Mouse (Mus musculus) heart, postnatal 25 days (tissue): ENCODE results near the gene Vwa1. TPM values are rescaled to one million over a fixed set of nuclear protein-coding genes. Genes with fewer than 3 reads are reported as not detected.

Experiments used
- microRNA-seq: library from miRNA; unstranded; fragments of <30 nt; microRNA quantifications from one replicate; pipeline ENCODE4 v1.2.0, GENCODE M21; 2022
- total RNA-seq, 2 experiments: library from RNA; stranded (reverse); gene quantifications; 2 replicates each; pipeline ENCODE4 v1.2.3; 2021

The Vwa1 gene
- total RNA-seq, 2 experiments from 2014 or later: 7.9 to 9.4 TPM

Small RNA genes lying within 50 kb of the gene (microRNA-seq; reads per million reads assigned to microRNA genes)
- gene Gm27743: not detected

Other genes starting within 250 kb of the Vwa1 start
- gene Nadk, start 212.3 kb downstream of the Vwa1 start, total RNA-seq: 10 to 100 TPM; 36.6 to 37.3 TPM
- 1 to 10 TPM; 7.8 to 7.9 TPM for gene Slc35e2, start 173.3 kb downstream of the Vwa1 start, total RNA-seq
- 10 to 100 TPM; 29.2 to 30.3 TPM for gene Cdk11b, start 149.8 kb downstream of the Vwa1 start, total RNA-seq
- gene Gm10563, start 129.3 kb downstream of the Vwa1 start, total RNA-seq: not detected
- 1 to 10 TPM; 8.5 to 8.6 TPM for gene Mmp23, start 121.3 kb downstream of the Vwa1 start, total RNA-seq
- gene Mib2, start 105.5 kb downstream of the Vwa1 start, total RNA-seq: 10 to 100 TPM; 23.0 to 28.0 TPM
- gene Fndc10, start 80.4 kb downstream of the Vwa1 start, total RNA-seq: 1 to 10 TPM; 1.2 TPM
- 10 to 100 TPM; 41.8 to 44.6 TPM for gene Ssu72, start 69.9 kb downstream of the Vwa1 start, total RNA-seq
- under 1 TPM; 0.60 to 0.87 TPM for gene Tmem240, start 39.9 kb downstream of the Vwa1 start, total RNA-seq
- gene Atad3a, start 13.6 kb downstream of the Vwa1 start, total RNA-seq: 10 to 100 TPM; 49.6 to 50.3 TPM
- under 1 TPM; 0.75 to 0.84 TPM for gene Tmem88b, start 11.2 kb upstream of the Vwa1 start, total RNA-seq
- gene Ankrd65, start 15.7 kb upstream of the Vwa1 start, total RNA-seq: not detected
- gene Mrpl20, start 28.2 kb upstream of the Vwa1 start, total RNA-seq: 10 to 100 TPM; 75.0 to 78.0 TPM
- gene Ccnl2, start 37.8 kb upstream of the Vwa1 start, total RNA-seq: 10 to 100 TPM; 35.6 to 37.8 TPM
- 100 to 1,000 TPM; 108 to 109 TPM for gene Aurkaip1, start 56.6 kb upstream of the Vwa1 start, total RNA-seq
- gene Mxra8, start 65.0 kb upstream of the Vwa1 start, total RNA-seq: 10 to 100 TPM; 30.5 to 33.0 TPM
- 10 to 100 TPM; 43.3 to 44.3 TPM for gene Dvl1, start 72.7 kb upstream of the Vwa1 start, total RNA-seq
- under 1 TPM; 0.14 to 0.26 TPM for gene Tas1r3, start 88.7 kb upstream of the Vwa1 start, total RNA-seq
- gene Cptp, start 94.7 kb upstream of the Vwa1 start, total RNA-seq: 10 to 100 TPM in 1 of 2 experiments, 1 to 10 TPM in 1; 8.1 to 10.5 TPM
- gene Ints11, start 94.8 kb upstream of the Vwa1 start, total RNA-seq: 10 to 100 TPM; 15.9 to 17.5 TPM
- 10 to 100 TPM; 12.8 to 13.8 TPM for gene Pusl1, start 117.1 kb upstream of the Vwa1 start, total RNA-seq
- 10 to 100 TPM; 11.7 to 18.0 TPM for gene Acap3, start 117.1 kb upstream of the Vwa1 start, total RNA-seq
- gene Ube2j2, start 169.1 kb upstream of the Vwa1 start, total RNA-seq: 10 to 100 TPM; 50.7 to 60.2 TPM
- gene C1qtnf12, start 187.6 kb upstream of the Vwa1 start, total RNA-seq: 10 to 100 TPM; 13.3 to 14.6 TPM
- 1 to 10 TPM; 2.4 to 2.7 TPM for gene B3galt6, start 218.0 kb upstream of the Vwa1 start, total RNA-seq
- gene Sdf4, start 218.2 kb upstream of the Vwa1 start, total RNA-seq: 10 to 100 TPM; 77.3 to 81.8 TPM
- gene Tnfrsf4, start 239.1 kb upstream of the Vwa1 start, total RNA-seq: under 1 TPM in 1 of 2 experiments, not detected in 1; 0.23 TPM